Mouse (Mus musculus) stomach, postnatal 0 days (tissue): ENCODE measurements around the gene Gm10251.
"Not testable (repeated sequence)": the region's sequence is repeated elsewhere in the genome, so short reads cannot be mapped to it uniquely, and the experiment has no call there.

Source experiments
- CTCF ChIP-seq: IDR thresholded peaks from 2 replicates; pipeline ENCODE4 v1.5.1; 2016; ENCODE audit warnings: antibody characterized with exemption, low read depth, mild to moderate bottlenecking, moderate library complexity
- EP300 ChIP-seq: optimal IDR thresholded peaks from 2 replicates; pipeline ENCODE3; 2016; ENCODE audit warnings: antibody characterized with exemption

DNA sequence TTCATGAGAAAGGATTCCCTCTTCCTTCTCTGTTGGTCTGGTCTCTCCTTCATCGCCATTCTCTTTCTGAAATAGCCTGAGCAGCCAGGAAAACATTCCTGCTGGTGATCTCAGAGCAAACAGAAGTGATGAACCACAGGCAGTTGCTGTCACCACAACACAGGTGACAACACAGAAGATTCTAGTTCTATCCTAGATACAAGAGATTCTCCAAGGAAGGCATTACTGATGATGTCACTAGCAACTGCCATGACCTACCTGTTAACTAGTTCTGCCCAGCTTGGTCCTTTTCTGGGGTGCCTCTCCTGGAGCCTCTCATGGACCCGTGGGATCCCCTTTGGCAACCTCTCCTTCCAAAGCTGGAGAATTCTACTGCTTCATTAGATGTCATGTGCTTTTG lies 93.5 kb downstream of the Gm10251 start, which contains the start of gene Gm3629:
- TF ChIP-seq CTCF, EP300: not testable (repeated sequence)
